Mouse (Mus musculus): ENCODE results near the gene Osbp.
A peak's percentile ranks its signal among the peaks of the same experiment; 100 is the strongest.

Gene Osbp

DNA sequence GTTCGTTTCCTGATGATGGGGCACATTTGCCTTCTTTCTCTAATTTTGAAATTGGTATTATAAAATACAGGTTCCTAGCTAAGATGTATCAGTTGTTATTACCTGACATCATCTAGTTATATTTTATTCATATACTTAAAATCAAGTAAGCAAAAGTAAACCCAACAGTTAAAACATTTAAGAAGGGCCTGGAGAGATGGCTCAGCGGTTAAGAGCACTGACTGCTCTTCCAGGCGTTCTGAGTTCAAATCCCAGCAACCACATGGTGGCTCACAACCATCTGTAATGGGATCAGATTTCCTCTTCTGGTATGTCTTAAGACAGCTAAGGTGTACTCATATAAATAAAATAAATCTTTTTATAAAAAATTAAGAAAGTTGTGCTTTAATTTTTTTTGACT is 22.1 kb downstream of the Osbp start:
- no peak for DNase-seq (ENCODE audit: low read depth, low spot score)

DNA sequence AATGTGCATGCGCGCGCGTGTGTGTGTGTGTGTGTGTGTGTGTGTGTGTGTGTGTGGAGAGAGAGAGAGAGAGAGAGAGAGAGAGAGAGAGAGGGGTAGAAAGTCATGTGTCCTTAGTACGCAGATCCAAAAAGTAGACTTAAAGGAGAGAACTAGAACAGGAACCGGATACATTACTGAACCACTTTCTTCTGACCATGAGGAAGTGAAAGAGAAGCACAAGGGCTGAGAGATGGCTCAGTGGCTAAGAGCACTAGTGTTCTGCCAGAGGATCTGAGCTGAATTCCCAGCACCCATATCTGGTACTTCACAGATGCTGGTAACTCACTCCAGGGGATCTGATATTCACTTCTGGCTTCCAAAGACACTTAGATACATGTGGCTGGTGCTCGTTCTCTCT is 23.6 kb downstream of the Osbp start:
- no peak for DNase-seq (ENCODE audit: low read depth, low spot score)

DNA sequence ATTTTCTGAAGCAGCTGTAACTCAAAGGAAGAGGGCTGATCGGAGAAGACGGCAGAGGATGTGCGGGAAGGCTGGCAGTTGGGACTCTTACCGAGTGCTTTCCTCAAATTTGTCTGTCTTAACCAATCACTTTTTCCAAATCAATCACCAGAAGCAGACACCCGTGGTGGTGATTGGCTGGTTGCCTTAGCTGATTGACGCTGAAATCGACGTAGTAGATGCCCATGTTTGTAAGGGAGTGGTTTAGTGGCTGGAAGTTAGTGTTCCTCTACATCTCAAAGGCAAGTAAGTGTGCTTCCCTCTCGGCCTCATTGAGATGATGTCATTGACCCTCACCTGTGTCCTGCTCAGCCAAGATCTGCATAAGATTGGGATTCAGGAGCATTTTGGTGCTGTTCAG is 26.3 kb downstream of the Osbp start:
- DNase-seq (ENCODE audit: low read depth, low spot score) = peak; percentile 59

DNA sequence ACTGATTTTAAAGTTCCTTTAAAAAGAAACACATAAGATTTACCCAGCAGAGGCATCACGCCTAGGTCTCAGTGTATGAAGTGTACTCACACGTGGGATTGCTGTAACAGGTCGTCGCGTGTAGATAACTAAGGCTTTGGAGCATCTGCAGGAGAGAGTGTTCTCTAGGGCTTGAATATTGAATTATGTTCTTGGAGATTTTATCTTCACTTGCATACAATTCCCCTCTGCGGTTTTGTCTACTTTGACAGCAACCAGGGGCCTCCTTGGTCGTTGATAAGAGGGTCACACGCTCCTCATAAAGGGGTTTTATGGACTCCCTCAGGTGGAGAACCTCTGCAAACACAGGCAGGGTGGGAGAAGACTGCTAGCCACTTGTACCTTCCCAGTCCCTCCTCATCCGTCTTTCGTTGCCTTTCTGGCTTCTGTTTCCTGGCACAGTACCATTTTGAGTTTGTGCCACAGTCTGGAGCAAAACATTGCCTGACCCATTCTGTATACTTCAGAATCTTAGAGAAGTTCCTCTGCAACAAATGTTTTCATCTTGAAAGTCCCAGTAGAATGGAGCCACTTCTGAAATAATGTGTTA is 26.8 kb downstream of the Osbp start:
- DNase-seq (ENCODE audit: low read depth, low spot score) = no peak

DNA sequence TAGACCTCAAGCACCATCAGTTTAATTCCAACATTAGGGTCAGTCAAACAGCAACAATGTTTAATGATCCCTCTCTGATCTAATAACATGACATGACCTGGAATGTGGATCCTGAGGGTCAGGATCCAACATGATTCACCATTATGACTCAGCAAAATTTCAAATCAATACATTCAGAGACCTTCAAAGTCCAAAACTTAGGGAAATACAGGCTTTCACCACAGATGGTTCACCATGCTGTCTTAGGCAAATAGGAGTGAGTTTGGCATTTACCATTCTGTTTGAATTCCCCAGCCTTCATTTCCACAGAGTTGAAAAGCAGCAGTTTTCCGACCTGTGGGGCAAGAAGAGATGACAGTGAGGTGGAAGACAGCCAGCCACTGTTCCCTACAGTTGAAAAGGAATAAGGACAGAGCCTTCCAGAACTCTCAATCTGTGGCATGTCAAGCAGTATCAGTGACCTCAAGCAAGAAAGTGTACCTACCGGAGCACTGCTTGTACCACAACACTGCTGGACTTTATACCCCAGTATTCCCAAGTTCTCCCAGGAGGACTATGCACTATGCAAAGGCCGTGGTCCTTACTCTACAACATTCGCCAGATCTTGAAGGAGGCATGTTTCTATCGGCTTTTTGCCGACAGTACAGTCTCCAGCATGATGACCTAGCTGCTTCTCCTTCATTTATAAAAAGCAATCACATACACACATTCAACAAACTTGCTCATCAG is 29.1 kb downstream of the Osbp start:
- DNase-seq (ENCODE audit: low read depth, low spot score) = no peak

DNA sequence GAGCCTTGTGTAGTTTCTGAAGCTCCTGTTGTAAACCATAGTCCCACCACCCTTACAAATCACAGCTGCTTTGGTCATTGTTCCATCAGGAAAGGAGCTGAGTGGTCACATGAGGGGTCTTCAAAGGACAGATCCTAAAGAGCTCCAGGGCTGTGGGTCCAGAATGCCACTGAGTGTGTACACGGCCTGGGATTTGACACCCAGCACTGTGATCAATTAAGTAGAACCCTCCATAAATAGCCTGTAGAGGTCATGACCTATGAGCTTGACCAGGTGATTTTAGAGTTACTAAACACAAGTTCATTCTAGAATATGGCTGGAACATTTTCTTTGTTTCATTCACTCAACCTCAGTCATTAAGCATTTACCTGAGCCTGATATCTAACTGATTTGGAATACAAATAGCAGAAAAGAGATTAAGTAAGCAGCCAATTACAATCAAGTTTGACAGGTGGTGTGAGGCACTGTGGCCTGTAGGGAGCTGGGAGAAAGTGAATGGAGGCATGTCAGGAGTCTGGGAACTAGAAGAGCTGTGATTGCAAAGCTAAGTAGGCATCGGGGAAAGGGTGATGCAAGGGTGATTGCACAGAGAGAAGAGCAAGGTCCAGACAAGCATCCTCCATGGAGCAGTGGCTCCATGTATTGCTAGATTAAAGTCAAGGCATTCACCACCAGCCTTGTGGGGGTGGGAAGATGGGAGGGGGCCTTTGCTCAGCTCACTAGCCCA is 30.1 kb downstream of the Osbp start:
- DNase-seq (ENCODE audit: low read depth, low spot score) = no peak

DNA sequence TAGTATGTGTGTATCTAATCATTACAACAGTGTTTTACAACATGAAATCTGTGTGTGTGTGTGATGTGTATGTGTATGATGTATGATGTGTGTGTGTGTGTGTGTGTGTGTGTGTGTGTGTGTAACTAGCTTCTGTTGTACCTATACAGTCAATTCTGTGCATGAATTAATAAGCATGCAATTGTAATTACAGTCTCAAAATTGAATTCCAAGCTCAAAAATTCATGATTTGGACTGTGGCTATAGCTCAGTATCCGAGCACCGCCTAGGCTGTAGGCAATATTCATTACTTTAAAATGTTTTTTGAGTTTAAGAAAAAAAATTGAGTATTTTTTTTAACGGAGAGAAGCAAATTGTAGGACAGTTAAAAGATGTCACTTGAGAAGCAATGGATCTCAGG is 35.9 kb downstream of the Osbp start:
- DNase-seq (ENCODE audit: low read depth, low spot score) = no peak

DNA sequence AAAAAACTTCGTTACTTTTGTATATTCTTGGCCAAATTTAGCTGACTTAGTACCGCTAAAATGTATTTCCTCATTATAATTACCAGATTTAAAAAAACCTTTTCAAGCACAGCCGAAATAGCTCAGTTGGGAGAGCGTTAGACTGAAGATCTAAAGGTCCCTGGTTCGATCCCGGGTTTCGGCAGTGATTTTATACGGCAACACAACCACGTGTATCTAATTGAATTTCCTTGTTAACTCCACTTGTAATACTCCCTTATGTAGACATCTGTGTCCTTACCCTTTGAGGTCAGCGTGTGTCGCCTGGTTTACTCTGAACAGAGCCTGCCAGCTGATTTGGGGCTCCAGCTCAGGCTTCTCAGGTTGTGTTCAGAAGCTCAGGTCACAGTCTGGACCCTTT is 36.4 kb downstream of the Osbp start:
- peak; percentile 88 for DNase-seq (ENCODE audit: low read depth, low spot score)

DNA sequence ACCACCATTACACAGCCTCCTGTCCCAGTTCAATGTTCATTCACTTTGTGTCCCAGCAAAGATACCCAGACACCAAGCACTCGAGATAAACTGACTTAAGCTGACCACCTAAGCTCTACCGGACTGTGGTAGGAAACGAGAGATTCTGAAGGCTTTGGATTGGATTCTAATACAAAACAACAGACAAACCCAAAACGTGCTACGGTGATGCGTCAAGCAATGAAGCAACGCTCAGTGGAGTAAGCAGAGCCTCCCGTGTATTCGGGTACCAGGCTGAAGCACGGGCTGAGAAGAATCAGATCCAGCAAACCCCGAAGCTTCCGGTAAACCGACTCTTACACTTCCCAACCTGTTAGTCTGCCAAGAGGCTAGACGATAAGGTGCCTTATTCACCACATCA is 37.0 kb downstream of the Osbp start:
- no peak for DNase-seq (ENCODE audit: low read depth, low spot score)

DNA sequence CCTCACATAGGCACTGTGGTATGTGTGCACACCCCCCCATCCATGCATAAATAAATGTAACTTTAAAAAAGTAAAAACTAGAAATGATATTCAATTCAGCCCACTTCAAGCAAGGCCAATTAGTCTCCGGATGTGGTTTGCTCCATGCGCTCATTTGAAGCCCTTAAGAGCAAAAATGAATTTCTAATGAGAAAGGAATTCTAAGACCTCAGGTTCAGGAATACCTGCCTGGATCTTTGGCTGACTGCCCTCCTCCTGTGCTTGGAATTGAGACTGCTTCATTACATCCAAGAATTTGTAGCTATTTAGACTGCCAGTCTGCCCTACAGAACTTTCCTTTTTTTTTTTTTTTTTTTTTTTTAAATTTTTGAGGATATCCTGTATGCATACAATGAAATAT is 37.8 kb downstream of the Osbp start:
- DNase-seq (ENCODE audit: low read depth, low spot score) = no peak

DNA sequence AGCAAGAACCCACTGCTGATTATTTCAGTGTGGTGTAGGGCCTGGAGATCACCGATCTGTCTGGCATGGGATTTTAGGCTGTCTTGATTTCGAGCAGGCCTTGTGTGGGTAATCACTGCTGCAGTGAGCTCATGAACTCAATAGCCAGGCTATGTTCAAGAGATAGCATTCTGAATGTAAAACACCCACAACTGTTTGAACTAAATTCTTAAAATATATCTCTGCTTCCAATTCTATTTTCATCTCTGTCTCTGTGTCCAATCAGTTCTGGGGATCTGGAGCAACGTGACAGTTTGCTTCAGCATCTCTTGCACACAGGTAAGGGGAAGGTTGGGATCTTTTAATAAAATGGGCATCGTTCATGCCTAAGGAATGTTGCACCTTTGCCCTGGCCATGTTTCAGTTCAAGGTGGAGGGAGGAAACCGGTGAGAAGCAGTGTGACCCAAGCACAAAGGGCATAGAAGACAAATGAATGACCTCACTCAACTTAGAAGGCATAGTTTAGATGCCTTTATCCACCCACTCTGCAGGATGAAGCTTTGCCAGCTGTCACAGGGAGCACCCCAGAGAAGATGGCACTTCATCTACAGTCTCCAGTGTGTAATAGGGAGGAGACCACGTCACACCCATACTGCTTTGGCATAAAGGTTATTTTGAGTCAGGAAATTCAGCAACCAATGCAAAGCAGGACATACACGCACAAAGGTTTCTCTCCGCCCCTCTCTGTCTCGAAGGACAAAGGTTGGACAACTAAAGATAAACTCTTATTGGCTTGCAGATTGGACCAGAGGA is 38.7 kb downstream of the Osbp start:
- peak; percentile 54 for DNase-seq (ENCODE audit: low read depth, low spot score)

DNA sequence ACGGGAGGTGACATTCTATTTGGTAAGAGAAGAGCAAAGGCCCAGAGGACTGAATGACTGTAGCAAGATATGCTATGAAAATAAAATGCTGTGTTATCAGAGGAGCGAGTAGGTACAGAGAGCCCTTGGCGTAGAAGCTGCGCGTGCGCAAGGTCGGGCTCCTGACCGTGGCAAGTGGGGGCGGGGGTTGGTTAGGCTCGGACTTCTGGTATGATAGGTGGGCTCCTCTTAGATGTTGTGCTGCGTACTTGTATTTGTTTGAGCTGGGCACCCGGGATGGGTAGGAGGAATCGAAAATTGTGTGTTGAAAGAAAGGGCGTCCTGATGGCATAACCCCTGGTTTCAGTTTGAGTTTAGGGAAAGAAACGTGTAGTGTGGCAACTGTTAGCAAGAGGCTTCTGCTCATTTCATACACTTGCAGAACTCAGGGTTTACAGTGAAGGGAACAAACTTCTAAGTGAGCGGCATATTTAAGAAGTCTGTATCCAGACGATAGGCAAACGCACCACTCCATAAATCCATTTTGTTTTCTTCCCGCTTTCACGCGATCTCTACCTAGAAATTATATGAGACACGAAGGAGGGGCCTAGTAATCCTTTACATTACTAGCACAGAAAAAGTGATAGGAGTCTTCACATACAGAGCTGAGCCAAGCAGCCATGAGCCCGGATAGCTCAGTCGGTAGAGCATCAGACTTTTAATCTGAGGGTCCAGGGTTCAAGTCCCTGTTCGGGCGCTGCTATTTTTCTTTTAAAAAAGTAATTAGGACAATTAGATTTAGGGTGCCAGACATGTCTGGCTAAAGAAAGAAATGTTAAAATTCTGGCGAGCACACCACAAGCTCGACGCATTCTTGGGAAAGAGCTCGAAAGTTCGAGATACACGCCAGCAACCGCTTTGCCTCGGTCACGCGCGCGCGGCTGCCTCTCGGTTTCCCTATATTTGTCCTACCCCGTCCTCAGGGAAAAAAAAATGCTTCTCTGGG is 39.9 kb downstream of the Osbp start:
- peak; percentile 89 for DNase-seq (ENCODE audit: low read depth, low spot score)

DNA sequence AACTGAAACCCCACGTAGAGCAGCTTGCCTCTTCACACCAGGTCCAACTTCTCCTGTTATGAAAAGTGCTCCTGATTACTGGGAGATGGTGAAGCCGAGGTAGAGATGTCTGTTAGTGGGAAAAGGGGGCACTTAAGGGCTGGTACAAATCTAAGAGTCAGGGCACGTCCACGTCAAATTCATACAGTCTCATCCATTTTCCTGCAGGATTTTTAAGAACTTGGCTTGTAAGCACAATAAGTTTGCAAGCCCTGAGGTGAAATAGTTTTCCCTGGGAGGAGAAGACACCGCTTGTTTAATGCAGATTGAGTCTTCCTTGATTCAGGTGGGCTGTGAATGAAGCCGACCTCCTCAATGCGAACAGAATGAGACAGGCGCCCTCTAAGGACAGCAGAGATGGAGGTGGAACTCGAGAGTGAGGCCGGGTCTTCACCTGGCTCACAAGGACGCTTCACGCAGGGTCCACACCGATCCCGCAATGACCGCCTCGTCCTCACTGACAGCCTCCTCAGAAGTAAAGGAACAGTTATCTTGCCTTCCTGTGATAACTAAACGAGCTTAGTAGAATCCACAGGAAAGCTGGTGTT is 40.7 kb downstream of the Osbp start:
- DNase-seq (ENCODE audit: low read depth, low spot score) = peak; percentile 44

DNA sequence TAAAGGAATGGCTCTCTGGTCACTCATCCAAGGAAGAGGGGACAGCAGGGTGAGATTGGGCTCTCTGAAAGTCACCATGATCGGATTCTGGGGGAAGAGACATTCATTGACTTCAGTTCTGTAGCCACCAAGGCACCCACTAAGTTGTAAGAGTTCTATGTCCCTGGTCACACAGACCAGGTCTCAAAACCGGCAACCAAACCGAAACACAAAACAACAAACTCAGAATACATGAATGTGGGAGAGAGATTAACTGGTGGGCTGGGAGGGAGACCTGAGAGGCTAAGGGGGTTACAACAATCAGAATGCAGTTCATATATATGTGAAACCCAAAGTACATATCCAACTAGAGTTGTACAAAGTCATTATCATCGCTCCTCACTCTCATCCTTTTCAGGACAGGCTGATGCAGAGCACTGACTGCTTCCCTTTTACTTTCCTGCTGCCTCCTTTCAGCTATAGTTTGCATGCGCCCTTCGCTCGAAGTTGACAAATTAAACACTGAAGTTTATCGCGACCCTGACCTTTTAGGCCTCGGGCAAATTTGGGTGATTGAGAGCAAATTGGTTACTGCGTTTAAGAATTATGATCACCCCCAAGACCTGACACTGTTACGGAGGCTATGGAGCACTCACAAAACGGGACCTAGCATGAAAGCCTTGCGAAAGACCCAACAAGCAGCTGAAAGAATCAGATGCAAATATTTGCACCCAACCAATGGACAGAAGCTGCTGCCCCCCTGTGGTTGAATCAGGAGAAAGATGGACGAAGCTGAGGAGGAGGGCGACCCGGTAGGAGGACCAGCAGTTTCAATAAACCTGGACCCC is 41.6 kb downstream of the Osbp start:
- peak; percentile 80 for DNase-seq (ENCODE audit: low read depth, low spot score)

DNA sequence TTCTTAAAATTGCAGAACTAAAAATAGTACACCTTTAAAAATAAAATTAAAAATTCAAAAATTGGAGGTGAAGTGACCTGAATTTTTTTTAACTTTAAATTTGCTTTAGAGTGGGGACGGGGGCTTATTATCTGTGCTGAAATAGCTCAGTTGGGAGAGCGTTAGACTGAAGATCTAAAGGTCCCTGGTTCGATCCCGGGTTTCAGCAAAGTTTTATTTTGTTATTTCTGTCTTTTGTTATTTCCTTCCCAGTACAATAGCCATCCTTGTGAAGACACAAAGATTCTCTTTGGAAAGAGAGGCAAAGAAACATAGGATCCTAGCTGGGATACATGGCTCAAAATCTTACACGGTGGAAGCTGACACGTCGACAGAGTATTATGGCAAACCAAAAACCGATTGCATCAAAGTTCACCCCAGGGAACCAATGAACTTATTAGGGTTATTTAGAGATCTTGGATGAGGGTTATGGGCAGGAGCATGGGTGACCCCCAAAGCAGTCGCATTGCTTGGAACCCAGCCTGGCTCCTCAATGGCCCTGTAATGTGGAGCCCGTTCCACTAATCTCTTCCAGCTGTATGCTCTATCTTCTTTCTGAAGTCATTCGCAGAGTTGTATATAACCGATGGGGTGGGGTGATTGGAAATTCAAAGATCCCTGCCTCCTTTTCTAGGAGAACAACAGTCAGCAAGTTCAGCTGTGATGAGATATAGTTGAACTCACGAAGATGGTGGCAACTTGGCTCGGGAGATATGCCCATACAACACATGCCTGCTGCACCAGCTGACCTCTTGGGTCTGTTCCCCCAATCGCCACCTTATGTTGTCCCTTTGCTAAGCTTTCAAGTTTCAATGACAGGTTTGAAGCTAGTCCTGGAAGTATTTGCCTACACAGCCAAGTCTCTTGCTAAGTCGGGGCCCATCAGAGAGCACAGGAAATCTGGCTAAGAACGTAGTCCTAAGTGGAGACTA is 43.0 kb downstream of the Osbp start:
- peak; percentile 55 for DNase-seq (ENCODE audit: low read depth, low spot score)

DNA sequence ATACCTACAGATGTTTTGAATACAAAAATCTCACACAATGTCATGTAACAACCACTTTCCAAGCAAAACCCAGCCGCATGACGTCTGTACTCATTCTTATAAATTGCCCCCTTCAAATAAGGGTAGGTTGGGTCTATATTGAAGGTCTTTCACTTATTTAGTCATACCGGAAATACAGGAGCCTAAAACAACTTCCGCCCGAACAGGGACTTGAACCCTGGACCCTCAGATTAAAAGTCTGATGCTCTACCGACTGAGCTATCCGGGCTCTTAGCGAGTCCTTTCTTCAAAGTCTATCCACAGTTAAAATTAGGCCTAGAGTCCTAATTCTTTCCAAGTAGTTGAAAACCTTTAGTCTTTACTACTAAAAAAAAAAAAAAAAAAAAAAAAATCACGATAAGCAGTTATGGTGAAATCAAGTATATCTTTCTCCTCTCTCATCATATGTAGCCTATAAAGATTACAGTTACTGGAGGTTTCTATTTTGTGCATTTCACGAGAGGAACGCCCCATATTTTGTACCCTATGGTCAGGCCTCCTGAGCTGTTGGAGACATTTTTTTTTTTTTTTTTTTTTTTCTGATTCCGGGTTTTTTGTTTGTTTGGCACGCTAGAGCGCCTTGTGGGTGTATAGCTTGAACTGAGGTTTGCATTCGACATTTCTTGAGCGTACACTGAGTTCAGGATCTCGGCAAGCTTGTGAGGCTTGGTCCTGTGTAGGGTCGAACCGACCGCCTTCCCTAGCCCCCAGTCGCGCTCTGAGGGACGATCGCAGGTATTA is 44.0 kb downstream of the Osbp start:
- peak; percentile 91 for DNase-seq (ENCODE audit: low read depth, low spot score)

DNA sequence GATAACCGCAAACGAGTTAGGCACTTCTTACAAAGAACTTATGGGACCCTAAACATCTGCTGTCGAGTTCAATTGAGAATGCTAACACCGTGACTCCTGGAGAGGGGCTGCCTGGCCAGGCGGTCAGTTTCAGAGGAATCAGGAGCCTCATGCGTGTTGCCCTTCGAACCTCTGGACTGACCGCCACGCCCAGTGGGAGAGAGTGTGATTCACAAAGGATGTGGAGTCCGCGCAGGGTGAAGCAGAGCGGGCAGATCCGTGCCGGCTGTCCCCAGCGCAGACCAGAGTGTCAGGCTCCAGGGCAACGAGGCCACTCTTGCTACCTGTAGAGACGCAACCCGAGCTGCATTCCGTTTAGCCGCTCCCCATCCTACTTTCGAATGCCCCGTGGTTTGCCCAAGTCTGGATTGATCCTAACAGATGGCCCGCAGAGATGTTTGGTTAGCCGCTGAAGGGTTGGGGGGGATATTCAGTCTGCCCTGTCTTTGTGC is 44.6 kb downstream of the Osbp start:
- peak; percentile 75 for DNase-seq (ENCODE audit: low read depth, low spot score)

All from ZHBTc4 (cell line).